ENCODE assay signal across 7 mouse cellular contexts in the genomic region with DNA sequence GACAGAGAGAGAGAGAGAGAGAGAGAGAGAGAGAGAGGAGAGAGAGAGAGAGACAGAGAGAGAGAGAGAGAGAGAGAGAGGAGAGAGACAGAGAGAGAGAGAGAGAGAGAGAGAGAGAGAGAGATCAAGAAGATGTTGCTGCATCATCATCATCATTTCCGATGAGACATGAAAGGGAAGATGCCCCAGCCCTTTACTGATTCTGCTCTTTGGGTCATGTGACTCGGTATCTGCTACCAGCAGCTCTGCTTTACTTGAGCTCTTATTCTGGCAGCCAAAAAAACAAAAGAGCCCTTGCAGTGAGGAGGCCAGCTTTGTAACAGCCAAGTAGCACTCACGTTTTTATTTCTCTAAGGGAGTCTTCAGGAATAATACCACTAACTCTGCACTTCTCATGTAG. TPM values are rescaled to one million over a fixed set of nuclear protein-coding genes. Genes with fewer than 3 reads are reported as not detected.
DNase-seq lines count a peak whose midpoint lies in the region; TF ChIP-seq lines count a peak whose summit lies in the region.
"Not testable (repeated sequence)": the region's sequence is repeated elsewhere in the genome, so short reads cannot be mapped to it uniquely, and the experiment has no call there.
"Had no signal": no experiment of that assay in that cellular context is flagged by ENCODE, and none has a peak within 500 bp of the region (broad histone marks: within the 10 kb centered on the region; RNA-seq: fewer than 3 reads in every experiment).

No protein-coding gene starts in this region.

- not testable (repeated sequence) for TF ChIP-seq RAD21 in MEL (IDR thresholded peaks at IDR 0.05; ENCODE audit: low read depth, low read length)

- not testable (repeated sequence) for H3K27ac ChIP-seq in MEL (ENCODE audit: control insufficient read depth, low read depth, low read length); heart, embryonic 10.5 days

- H3K4me2 ChIP-seq in myocyte (ENCODE audit: low read depth) = not testable (repeated sequence)

- not testable (repeated sequence) for H3K27me3 ChIP-seq in MEL (ENCODE audit: control insufficient read depth in 1 of 2, insufficient read depth in 2 of 2, low read length in 2 of 2); heart, embryonic 10.5 days (ENCODE audit: insufficient read depth, poor library complexity, severe bottlenecking); myocyte (ENCODE audit: control insufficient read depth, insufficient read depth, insufficient read length)

- not testable (repeated sequence) for H3K9me3 ChIP-seq in MEL (replicated peaks; ENCODE audit: insufficient read depth, low read length); heart, embryonic 10.5 days

- not testable (repeated sequence) for TF ChIP-seq CTCF in MEL (IDR thresholded peaks at IDR 0.05 in 2 of 3, conservative IDR thresholded peaks at IDR 0.05 in 1 of 3; ENCODE audit: control insufficient read depth in 1 of 3, insufficient read depth in 1 of 3, low read depth in 2 of 3, low read length in 3 of 3, poor library complexity in 1 of 3, severe bottlenecking in 1 of 3); brain, embryonic 14.5 days (IDR thresholded peaks at IDR 0.05; ENCODE audit: borderline replicate concordance, extremely low read depth, insufficient read depth, insufficient read length)

- H3K79me2 ChIP-seq in MEL (ENCODE audit: control insufficient read depth, insufficient read depth, low read length, poor library complexity); myocyte (ENCODE audit: control insufficient read depth, insufficient read depth): not testable (repeated sequence)

- TF ChIP-seq EP300 in MEL (IDR thresholded peaks at IDR 0.05; ENCODE audit: low read depth in 1 of 2, low read length in 2 of 2) = not testable (repeated sequence)

- 20% methylated on average over 3 of the region's 3 CpGs for WGBS in heart, embryonic 10.5 days

- H3K4me3 ChIP-seq in MEL (ENCODE audit: control insufficient read depth in 1 of 2, insufficient read depth in 1 of 2, low read depth in 2 of 2, low read length in 2 of 2); heart, embryonic 10.5 days; myocyte: not testable (repeated sequence)

- TF ChIP-seq POLR2A in MEL (IDR thresholded peaks at IDR 0.05; ENCODE audit: control insufficient read depth in 1 of 2, insufficient read depth in 1 of 2, low read depth in 1 of 2, low read length in 2 of 2, poor library complexity in 1 of 2); brain, embryonic 14.5 days (IDR thresholded peaks at IDR 0.05; ENCODE audit: borderline replicate concordance, extremely low read depth, insufficient read depth, insufficient read length, poor library complexity, severe bottlenecking); myocyte (IDR thresholded peaks at IDR 0.05; ENCODE audit: insufficient read length, low read depth): not testable (repeated sequence)

- H3ac ChIP-seq in myocyte (ENCODE audit: control insufficient read depth, insufficient read length) = not testable (repeated sequence)

- H3K4me1 ChIP-seq in MEL (ENCODE audit: control insufficient read depth in 1 of 2, insufficient read depth in 2 of 2, low read length in 2 of 2) = not testable (repeated sequence)
- peaks cover 32% of the 10 kb centered on the region for H3K4me1 ChIP-seq in heart, embryonic 10.5 days

- H3K36me3 ChIP-seq in MEL (ENCODE audit: control insufficient read depth in 1 of 2, insufficient read depth in 2 of 2, low read length in 2 of 2); heart, embryonic 10.5 days; myocyte (ENCODE audit: control insufficient read depth, insufficient read depth): not testable (repeated sequence)

- peak; percentile 9 for DNase-seq in 3T3-L1 (ENCODE audit: low read depth, low spot score)
- DNase-seq in MEL (ENCODE audit: low read depth, low spot score) = peak; percentile 10
- DNase-seq in brain, embryonic 14.5 days (ENCODE audit: low read depth) = peak; percentile 16
- DNase-seq in heart, embryonic 10.5 days (ENCODE audit: low spot score) = peak; percentile 55

- H3K9ac ChIP-seq in MEL (ENCODE audit: control insufficient read depth, low read depth, low read length, poor library complexity, severe bottlenecking) = not testable (repeated sequence)

TF ChIP-seq in MEL, 35 proteins besides CTCF, POLR2A, EP300 and RAD21:
- TF ChIP-seq USF1 (IDR thresholded peaks at IDR 0.05; ENCODE audit: low read depth, low read length) = peak; percentile 73; the same call in 1 of the 2 replicates

TF ChIP-seq in myocyte, 11 proteins besides CTCF, POLR2A, EP300 and RAD21:
- peak; percentile 20 for TF ChIP-seq USF1 (IDR thresholded peaks at IDR 0.05; ENCODE audit: low read depth)

RNA-seq across cellular contexts. Expression of gene Vcan, which starts 8.3 kb away (rescaled TPM):
- total RNA-seq in MEL (2012; rRNA removed) = 0.13 TPM in 1 of 2 replicates, not detected in the other
- under 1 TPM in 1 of 2 experiments, not detected in 1; 0.10 TPM for polyA plus RNA-seq in MEL (2012; ENCODE audit: insufficient read depth in 1 of 2, insufficient read length in 2 of 2, low read depth in 1 of 2, low replicate concordance in 2 of 2, missing spikeins in 1 of 2)
- polyA plus RNA-seq in brain, embryonic 14.5 days (2012; rRNA removed) = 35.3 and 58.0 TPM in 2 replicates
- 109 and 166 TPM in 2 replicates for polyA plus RNA-seq in heart, embryonic 10.5 days (2016; fragmentation: Nextera tagmentation; extraction: Ambion mirVana)
- 23.9 TPM for polyA plus RNA-seq in myocyte (2012; fragmentation: generic; extraction: Trizol)
- polyA plus RNA-seq: erythroblast, embryonic 14.5 days; G1E had no signal

Comparison
In these comparisons a context has a peak if more than half of its experiments do, and no peak if none do; other contexts are left out.
1. RNA of gene Vcan, which starts 8.3 kb away (polyA plus RNA-seq): 109 to 166 TPM in heart, embryonic 10.5 days, 35.3 to 58.0 TPM in brain, embryonic 14.5 days and 23.9 TPM in myocyte (single experiment); 0.10 TPM in MEL; every median in the first group is over 10 times any median in the second.
2. Peak in every context shown above with its lines, with median percentiles within 50 percentile points of each other: DNase-seq.